ENCODE assay signal across 25 mouse cellular contexts in genomic region chr6:144168696-144169476, GRCm38 (mm10).
DNase-seq lines count a peak whose midpoint lies in the region; ATAC-seq and TF ChIP-seq lines count a peak whose summit lies in the region.
"Had no signal": no experiment of that assay in that cellular context is flagged by ENCODE, and none has a peak within 500 bp of the region (broad histone marks: within the 10 kb centered on the region; RNA-seq: fewer than 3 reads in every experiment).

No protein-coding gene starts in this region.

- no peak for TF ChIP-seq CTCF in gastrocnemius, adult 2 months (IDR thresholded peaks at IDR 0.05)

- no peak for DNase-seq in heart, postnatal 36 days
- DNase-seq in retina, embryonic 14.5 days (ENCODE audit: low spot score), result peak; percentile 45
- DNase-seq in retina, postnatal 1 day, result no peak
- DNase-seq in spleen, postnatal 36 days (ENCODE audit: low spot score in 2 of 2), result no peak
- DNase-seq in gastrocnemius, adult 2 months, result no peak
- DNase-seq: adrenal gland, postnatal 36 days; B cell, adult 2 months; cerebellum, adult 11-12 months; cerebellum, postnatal 25 days; forebrain, postnatal 0 days; heart, postnatal 4 days; kidney, adult 18-20 months; kidney, postnatal 25 days; left cerebral cortex, postnatal 4 days; lung, adult 18-20 months; thymus, postnatal 14 days had no signal

- intact Hi-C loops in heart, postnatal 36 days (cut with DNase I), result no loop called here
- intact Hi-C loops in gastrocnemius, adult 2 months (cut with DNase I), result no loop called here

- no peak overlapping the region for H3K4me3 ChIP-seq in heart, embryonic 11.5 days (ENCODE audit: low read depth, low read length)
- no peak overlapping the region for H3K4me3 ChIP-seq in intestine, embryonic 15.5 days (replicated peaks)
- no peak overlapping the region for H3K4me3 ChIP-seq in intestine, embryonic 16.5 days (ENCODE audit: low read length)
- H3K4me3 ChIP-seq in gastrocnemius, adult 2 months, result no peak overlapping the region
- H3K4me3 ChIP-seq: embryonic facial prominence, embryonic 12.5 days; heart, embryonic 10.5 days; left cerebral cortex, adult 2 months; megakaryocyte, embryonic 14.5 days; neural tube, embryonic 13.5 days had no signal

- H3K9me3 ChIP-seq in heart, embryonic 11.5 days (replicated peaks; ENCODE audit: control insufficient read depth, low read length), result no peaks in the 10 kb centered on the region
- no peaks in the 10 kb centered on the region for H3K9me3 ChIP-seq in intestine, embryonic 15.5 days
- no peaks in the 10 kb centered on the region for H3K9me3 ChIP-seq in intestine, embryonic 16.5 days (ENCODE audit: control insufficient read depth, low read length)
- H3K9me3 ChIP-seq: embryonic facial prominence, embryonic 12.5 days; heart, embryonic 10.5 days; neural tube, embryonic 13.5 days had no signal

- H3K27ac ChIP-seq in heart, embryonic 11.5 days (ENCODE audit: low read depth, low read length), result peak overlapping the region; percentile 50; the same call in 1 of the 2 replicates
- no peak overlapping the region for H3K27ac ChIP-seq in intestine, embryonic 15.5 days
- H3K27ac ChIP-seq in intestine, embryonic 16.5 days (ENCODE audit: low read length), result no peak overlapping the region
- H3K27ac ChIP-seq in gastrocnemius, adult 2 months, result no peak overlapping the region
- H3K27ac ChIP-seq: heart, embryonic 10.5 days; left cerebral cortex, adult 2 months; neural tube, embryonic 13.5 days had no signal

- no peak overlapping the region for H3K4me2 ChIP-seq in heart, embryonic 11.5 days
- no peak overlapping the region for H3K4me2 ChIP-seq in intestine, embryonic 15.5 days (replicated peaks)
- H3K4me2 ChIP-seq in intestine, embryonic 16.5 days (ENCODE audit: low read depth, low read length), result no peak overlapping the region
- H3K4me2 ChIP-seq: embryonic facial prominence, embryonic 12.5 days; liver, embryonic 11.5 days; neural tube, embryonic 13.5 days had no signal

- no peaks in the 10 kb centered on the region for H3K36me3 ChIP-seq in heart, embryonic 11.5 days (ENCODE audit: control insufficient read depth, insufficient read depth, low read length)
- H3K36me3 ChIP-seq in intestine, embryonic 15.5 days, result no peaks in the 10 kb centered on the region
- no peaks in the 10 kb centered on the region for H3K36me3 ChIP-seq in intestine, embryonic 16.5 days (ENCODE audit: control insufficient read depth, insufficient read depth, low read length)
- H3K36me3 ChIP-seq: embryonic facial prominence, embryonic 12.5 days; heart, embryonic 10.5 days; neural tube, embryonic 13.5 days had no signal

- H3K9ac ChIP-seq in heart, embryonic 11.5 days (ENCODE audit: low read depth, low read length), result no peak overlapping the region
- H3K9ac ChIP-seq in intestine, embryonic 15.5 days, result no peak overlapping the region
- no peak overlapping the region for H3K9ac ChIP-seq in intestine, embryonic 16.5 days (ENCODE audit: low read depth, low read length)
- H3K9ac ChIP-seq: embryonic facial prominence, embryonic 12.5 days; forebrain, postnatal 0 days; neural tube, embryonic 13.5 days had no signal

- 80% methylated on average over 12 of the region's 12 CpGs for WGBS in heart, embryonic 11.5 days (ENCODE audit: insufficient replicate concordance)
- WGBS in intestine, embryonic 15.5 days, result 68% methylated on average over 12 of the region's 12 CpGs
- 75% methylated on average over 12 of the region's 12 CpGs for WGBS in intestine, embryonic 16.5 days

- no peaks in the 10 kb centered on the region for H3K27me3 ChIP-seq in heart, embryonic 11.5 days (ENCODE audit: control insufficient read depth, insufficient read depth, low read length)
- no peaks in the 10 kb centered on the region for H3K27me3 ChIP-seq in intestine, embryonic 15.5 days (replicated peaks)
- no peaks in the 10 kb centered on the region for H3K27me3 ChIP-seq in intestine, embryonic 16.5 days (replicated peaks; ENCODE audit: control insufficient read depth, insufficient read depth, low read length)
- H3K27me3 ChIP-seq: embryonic facial prominence, embryonic 12.5 days; neural tube, embryonic 13.5 days had no signal

- no peak for ATAC-seq in heart, embryonic 11.5 days (replicated peaks; ENCODE audit: insufficient number of reproducible peaks, low FRiP score, low TSS enrichment)
- ATAC-seq in intestine, embryonic 15.5 days, result peak; percentile 58
- no peak for ATAC-seq in intestine, embryonic 16.5 days
- ATAC-seq: forebrain, postnatal 0 days had no signal

- H3K4me1 ChIP-seq in heart, embryonic 11.5 days (ENCODE audit: control insufficient read depth, insufficient read depth, low read length), result no peaks in the 10 kb centered on the region
- peaks cover 4% of the 10 kb centered on the region; the same call in 1 of the 2 replicates for H3K4me1 ChIP-seq in intestine, embryonic 15.5 days (replicated peaks)
- H3K4me1 ChIP-seq in intestine, embryonic 16.5 days (ENCODE audit: control insufficient read depth, insufficient read depth, low read length), result no peaks in the 10 kb centered on the region; the same call in none of the 2 replicates
- H3K4me1 ChIP-seq: heart, embryonic 10.5 days; megakaryocyte, embryonic 14.5 days had no signal
